Mouse (Mus musculus) lung, postnatal 36 days (tissue): ENCODE results near the gene Zp3.

Source experiments
- DNase-seq: peaks from one replicate; pipeline ENCODE4 v3.0.0; 2022; ENCODE audit warnings: mixed read lengths

The Zp3 gene

GRCm38 (mm10) chr5:135962492-135963279 is 17.2 kb upstream of the Zp3 start:
- DNase-seq = peak; percentile 100

GRCm38 (mm10) chr5:135963280-135963627 is 16.6 kb upstream of the Zp3 start:
- no peak for DNase-seq

- peak; percentile 53 for DNase-seq
Observed at GRCm38 (mm10) chr5:135965501-135965930, 14.4 kb upstream of the Zp3 start.

GRCm38 (mm10) chr5:135966866-135967265 is 13.0 kb upstream of the Zp3 start:
- DNase-seq = no peak

- peak; percentile 74 for DNase-seq
Observed at GRCm38 (mm10) chr5:135968781-135969180, 11.1 kb upstream of the Zp3 start.

- no peak for DNase-seq
Observed at GRCm38 (mm10) chr5:135970247-135970646, 9.7 kb upstream of the Zp3 start.

- DNase-seq = no peak
Observed at GRCm38 (mm10) chr5:135971876-135972275, 8.0 kb upstream of the Zp3 start.

GRCm38 (mm10) chr5:135974365-135974764 is 5.5 kb upstream of the Zp3 start, which contains the start of gene Ssc4d:
Ssc4d (minus strand) TSS chr5:135974531.
- DNase-seq = no peak

GRCm38 (mm10) chr5:135975893-135976668 is 3.8 kb upstream of the Zp3 start:
- no peak for DNase-seq

GRCm38 (mm10) chr5:135979381-135979780 is 518 bp upstream of the Zp3 start:
- no peak for DNase-seq

GRCm38 (mm10) chr5:135982398-135982797 is 2.5 kb downstream of the Zp3 start:
- peak; percentile 73 for DNase-seq

GRCm38 (mm10) chr5:135984546-135985044 is 4.7 kb downstream of the Zp3 start:
- no peak for DNase-seq

GRCm38 (mm10) chr5:135987248-135987647 is 7.3 kb downstream of the Zp3 start:
- DNase-seq = peak; percentile 33

GRCm38 (mm10) chr5:135990601-135991000 is 10.7 kb downstream of the Zp3 start:
- peak; percentile 43 for DNase-seq

- no peak for DNase-seq
Observed at GRCm38 (mm10) chr5:135993381-135993965, 13.6 kb downstream of the Zp3 start.

- no peak for DNase-seq
Observed at GRCm38 (mm10) chr5:135994335-135994724, 14.4 kb downstream of the Zp3 start.

GRCm38 (mm10) chr5:135994725-135995687 is 15.1 kb downstream of the Zp3 start, which contains the start of gene Dtx2:
Dtx2 (plus strand) TSS chr5:135994800.
- DNase-seq = peak; percentile 96

GRCm38 (mm10) chr5:135996162-135996561 is 16.3 kb downstream of the Zp3 start:
- no peak for DNase-seq

GRCm38 (mm10) chr5:136001222-136001621 is 21.3 kb downstream of the Zp3 start:
- no peak for DNase-seq

GRCm38 (mm10) chr5:136002325-136002724 is 22.4 kb downstream of the Zp3 start:
- DNase-seq = peak; percentile 60

- DNase-seq = no peak
Observed at GRCm38 (mm10) chr5:136002751-136003151, 22.9 kb downstream of the Zp3 start.

GRCm38 (mm10) chr5:136004537-136004936 is 24.6 kb downstream of the Zp3 start:
- no peak for DNase-seq
